ENCODE assay signal across 8 mouse cellular contexts in the genomic region with DNA sequence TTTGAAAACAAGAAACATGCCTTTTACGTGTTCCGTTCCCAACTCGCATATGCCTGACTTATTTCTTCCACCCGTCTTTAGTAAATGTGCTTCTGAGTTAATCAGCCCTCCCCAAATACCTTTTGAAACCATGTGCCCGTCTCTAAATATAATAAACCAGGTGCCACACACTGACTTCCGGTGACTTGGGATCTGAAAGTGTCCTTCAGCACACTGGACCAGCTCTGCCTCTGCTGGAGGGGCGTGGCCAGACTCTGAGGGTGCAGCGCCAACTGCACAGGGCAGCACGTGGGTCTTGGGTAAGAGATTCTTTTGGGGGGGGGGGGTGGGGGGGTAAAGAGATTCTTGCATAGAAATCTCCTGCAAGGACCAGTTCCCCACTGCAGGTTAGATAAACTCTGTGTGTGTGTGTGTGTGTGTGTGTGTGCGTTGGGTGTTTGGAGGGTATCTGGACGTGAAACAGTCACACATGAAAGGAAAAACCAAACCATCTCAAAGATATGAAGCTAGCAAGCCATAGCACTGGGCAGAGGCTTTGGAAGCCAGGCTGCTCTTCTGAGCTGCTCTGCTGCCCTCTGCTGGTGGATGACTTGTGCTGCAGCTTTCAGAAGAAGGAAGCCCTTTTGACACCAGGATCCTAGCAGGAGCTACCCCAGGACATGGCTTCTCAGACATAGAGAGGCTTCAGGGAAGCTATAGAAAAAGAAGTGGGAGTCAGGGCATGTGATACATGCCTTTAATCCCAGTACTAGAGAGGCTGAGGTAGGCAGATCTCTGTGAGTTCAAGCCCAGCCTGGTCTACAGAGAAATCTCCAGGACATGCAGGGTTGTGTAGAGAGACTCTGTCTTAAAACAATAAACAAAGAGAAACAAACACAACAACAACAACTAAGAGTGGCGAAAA. TPM values are rescaled to one million over a fixed set of nuclear protein-coding genes. Genes with fewer than 3 reads are reported as not detected.
DNase-seq lines count a peak whose midpoint lies in the region; ATAC-seq and TF ChIP-seq lines count a peak whose summit lies in the region.

No protein-coding gene starts in this region.

- in situ Hi-C loops in Patski (cut with MboI; ENCODE audit: low pct_unique_long_range_greater_than_20kb) = no loop called here

- peak overlapping the region; percentile 23; the same call in 1 of the 2 replicates for H3K9ac ChIP-seq in hindbrain, embryonic 12.5 days

- H3K4me1 ChIP-seq in hindbrain, embryonic 12.5 days = peaks cover 14% of the 10 kb centered on the region

- H3K27ac ChIP-seq in hindbrain, embryonic 12.5 days = no peak overlapping the region

- ATAC-seq in Patski = peak; percentile 64
- peak; percentile 51 for ATAC-seq in hindbrain, embryonic 12.5 days (ENCODE audit: low FRiP score)

- no peaks in the 10 kb centered on the region for H3K9me3 ChIP-seq in hindbrain, embryonic 12.5 days (replicated peaks)

- POLR2A ChIA-PET in Patski (lab: Charles Lee) = interaction anchor here (0.6 to 0.7 kb wide), 2 partner anchors 13 to 1849 kb away, joined by 3 to 4 read pairs; no protein-coding TSS in a partner anchor

- WGBS in hindbrain, embryonic 12.5 days = 45% methylated on average over 12 of the region's 12 CpGs

- peak; percentile 95 for TF ChIP-seq CTCF in Patski (IDR thresholded peaks at IDR 0.05)

- CTCF ChIA-PET in Patski (lab: Charles Lee) = interaction anchor here (0.6 to 2.8 kb wide), 20 partner anchors 8 to 225 kb away, joined by 3 to 16 read pairs (median 4); no protein-coding TSS in a partner anchor

- H3K36me3 ChIP-seq in hindbrain, embryonic 12.5 days = no peaks in the 10 kb centered on the region

- 0 out of 2 replicates have a peak overlapping the region, but pooled peaks have one; percentile 21 for H3K4me2 ChIP-seq in hindbrain, embryonic 12.5 days (replicated peaks)

- no peak overlapping the region for H3K4me3 ChIP-seq in hindbrain, embryonic 12.5 days

- no peaks in the 10 kb centered on the region for H3K27me3 ChIP-seq in Patski
- no peaks in the 10 kb centered on the region for H3K27me3 ChIP-seq in hindbrain, embryonic 12.5 days

- DNase-seq in Patski (ENCODE audit: low read depth, low spot score) = no peak
- DNase-seq in cerebellum, adult 9-10 months = peak; percentile 79
- DNase-seq in frontal cortex, postnatal 10 days (ENCODE audit: low spot score in 2 of 2) = peak; percentile 42 to 79
- peak; percentile 66 to 86 for DNase-seq in layer of hippocampus, postnatal 25 days (ENCODE audit: extremely low spot score in 1 of 2, low spot score in 1 of 2)
- DNase-seq in lung, postnatal 25 days (ENCODE audit: low spot score) = peak; percentile 86
- peak; percentile 72 for DNase-seq in retina, adult 2 months (ENCODE audit: low read depth, low spot score)
- DNase-seq in thymus, postnatal 25 days = peak; percentile 81

RNA-seq across cellular contexts. Expression of gene Adipor2, which starts 26.5 kb away (rescaled TPM):
- polyA plus RNA-seq in Patski (2021) = 50.0 TPM
- polyA plus RNA-seq in hindbrain, embryonic 12.5 days (2016; fragmentation: Nextera tagmentation; extraction: Ambion mirVana) = 35.0 and 37.0 TPM in 2 replicates
- 10 to 100 TPM; 31.3 to 40.9 TPM for total RNA-seq in layer of hippocampus, postnatal 25 days (2021)

RNA-seq across cellular contexts. Expression of gene Fbxl14, which starts 35.5 kb away (rescaled TPM):
- polyA plus RNA-seq in Patski (2021) = 29.5 TPM
- 3.8 and 4.3 TPM in 2 replicates for polyA plus RNA-seq in hindbrain, embryonic 12.5 days (2016; fragmentation: Nextera tagmentation; extraction: Ambion mirVana)
- 10 to 100 TPM; 31.1 to 32.6 TPM for total RNA-seq in layer of hippocampus, postnatal 25 days (2021)
